Mouse (Mus musculus) MEL (cell line): ENCODE measurements around the gene Siglecf.

Experiments used
- CHD2 ChIP-seq: IDR thresholded peaks from 2 replicates; pipeline ENCODE4 v1.6.1; 2011; ENCODE audit warnings: low read length, improper control_type of control experiment
- CTCF ChIP-seq, 3 experiments: IDR thresholded peaks in 2 of 3; conservative IDR thresholded peaks in 1 of 3; 2 replicates each; pipeline ENCODE4 v1.5.1; 2011 to 2012; ENCODE audit warnings: low read length in 3 of 3, low read depth in 2 of 3, mild to moderate bottlenecking in 2 of 3, improper control_type of control experiment in 1 of 3, inconsistent platforms in 1 of 3, mixed read lengths in 1 of 3, moderate library complexity in 1 of 3; ENCODE audit not compliant: control insufficient read depth in 1 of 3, insufficient read depth in 1 of 3, poor library complexity in 1 of 3, severe bottlenecking in 1 of 3
- E2F4 ChIP-seq: IDR thresholded peaks from 2 replicates; pipeline ENCODE4 v1.6.1; 2011; ENCODE audit warnings: low read depth, low read length, improper control_type of control experiment, borderline replicate concordance
- ETS1 ChIP-seq: IDR thresholded peaks from 2 replicates; pipeline ENCODE4 v1.6.1; 2012; ENCODE audit warnings: low read depth, mild to moderate bottlenecking, inconsistent platforms, low read length, improper control_type of control experiment, moderate library complexity
- JUND ChIP-seq: IDR thresholded peaks from 2 replicates; pipeline ENCODE4 v1.6.1; 2011; ENCODE audit warnings: low read depth, mild to moderate bottlenecking, improper control_type of control experiment, low read length
- KAT2A ChIP-seq: conservative IDR thresholded peaks from 2 replicates; pipeline ENCODE4 v1.6.1; 2012; ENCODE audit warnings: low read depth, low read length, improper control_type of control experiment, inconsistent platforms
- MAFK ChIP-seq: IDR thresholded peaks from 2 replicates; pipeline ENCODE4 v1.6.1; 2011; ENCODE audit warnings: low read depth, mild to moderate bottlenecking, low read length, improper control_type of control experiment, borderline replicate concordance
- POLR2A ChIP-seq, 2 experiments: IDR thresholded peaks; 2 replicates each; pipeline ENCODE4 v1.6.1; 2011 to 2012; ENCODE audit warnings: low read length in 2 of 2, mild to moderate bottlenecking in 2 of 2, control low read depth in 1 of 2, improper control_type of control experiment in 1 of 2, low read depth in 1 of 2, moderate library complexity in 1 of 2; ENCODE audit not compliant: control insufficient read depth in 1 of 2, insufficient read depth in 1 of 2, poor library complexity in 1 of 2
- TAL1 ChIP-seq: IDR thresholded peaks from 2 replicates; pipeline ENCODE4 v1.6.1; 2012; ENCODE audit warnings: mild to moderate bottlenecking, inconsistent platforms, low read length, moderate library complexity, mixed read lengths
- TBP ChIP-seq: IDR thresholded peaks from 2 replicates; pipeline ENCODE4 v1.8.0; 2011; ENCODE audit warnings: low read depth, low read length, improper control_type of control experiment
- USF1 ChIP-seq: IDR thresholded peaks from 2 replicates; pipeline ENCODE4 v1.6.1; 2014; ENCODE audit warnings: low read depth, mild to moderate bottlenecking, inconsistent platforms, low read length, improper control_type of control experiment, moderate library complexity
- ZC3H11A ChIP-seq: IDR thresholded peaks from 2 replicates; pipeline ENCODE4 v1.6.1; 2012; ENCODE audit warnings: low read depth, mild to moderate bottlenecking, inconsistent platforms, low read length, improper control_type of control experiment

DNA sequence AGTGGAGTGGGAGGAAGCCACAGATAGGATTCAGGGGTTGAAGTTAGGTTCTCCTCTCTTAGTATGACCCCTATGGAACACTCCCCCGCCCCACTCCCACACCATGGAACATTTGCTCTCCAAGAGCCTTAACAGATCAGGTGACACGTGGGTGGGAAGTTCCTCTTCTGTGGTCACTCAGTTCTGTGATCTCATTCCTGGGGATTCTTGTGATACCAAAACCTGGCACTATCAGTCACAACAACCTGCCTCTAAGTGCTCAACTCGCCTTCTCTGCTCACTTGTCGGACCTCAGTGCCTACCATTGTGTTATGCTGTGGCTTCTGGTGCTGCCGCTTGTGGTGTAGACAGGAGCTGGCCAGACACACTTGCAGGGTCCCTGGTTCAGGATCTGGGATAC, 8.0 kb upstream of the Siglecf start:
- no peak for TF ChIP-seq POLR2A (IDR thresholded peaks at IDR 0.05; ENCODE audit: control insufficient read depth in 1 of 2, insufficient read depth in 1 of 2, low read depth in 1 of 2, low read length in 2 of 2, poor library complexity in 1 of 2)
- TF ChIP-seq TBP = no peak
- TF ChIP-seq CTCF (IDR thresholded peaks at IDR 0.05 in 2 of 3, conservative IDR thresholded peaks at IDR 0.05 in 1 of 3; ENCODE audit: control insufficient read depth in 1 of 3, insufficient read depth in 1 of 3, low read depth in 2 of 3, low read length in 3 of 3, poor library complexity in 1 of 3, severe bottlenecking in 1 of 3) = no peak
- no peak for TF ChIP-seq ZC3H11A
- TF ChIP-seq MAFK = no peak
- no peak for TF ChIP-seq JUND
- TF ChIP-seq TAL1 = peak; percentile 84
- TF ChIP-seq USF1 = peak; percentile 71
- TF ChIP-seq CHD2 = no peak
- no peak for TF ChIP-seq KAT2A
- peak; percentile 63 for TF ChIP-seq ETS1
- no peak for TF ChIP-seq E2F4
